Mouse (Mus musculus): Measurements from ENCODE around the gene Ndufaf8. TPM values are rescaled to one million over a fixed set of nuclear protein-coding genes. Genes with fewer than 3 reads are reported as not detected.

The Ndufaf8 gene
- polyA plus RNA-seq, 1 experiment from 2014 or later: 45.6 TPM

DNA sequence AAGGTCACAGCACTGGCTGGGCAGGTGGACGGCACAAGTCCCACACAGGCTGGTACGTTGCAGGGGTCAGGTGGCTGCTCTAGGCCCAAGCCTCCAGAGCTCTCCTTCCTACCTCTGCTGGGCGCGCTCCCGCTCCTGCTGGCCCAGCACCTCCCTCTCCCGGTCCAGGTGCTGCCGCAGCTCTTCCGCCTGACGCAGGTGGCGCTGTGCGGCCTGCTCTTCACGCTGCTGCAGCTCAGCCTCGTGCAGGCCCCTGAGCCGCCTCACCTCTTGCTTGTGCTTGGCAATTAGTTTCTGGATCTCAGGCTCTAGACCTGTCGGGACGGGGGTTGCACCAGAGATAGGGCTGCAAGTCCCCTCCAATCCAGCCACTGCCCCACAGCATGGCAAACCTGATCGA, 30.9 kb upstream of the Ndufaf8 start:
- H3K27me3 ChIP-seq: no peaks in the 10 kb centered on the region
- WGBS: 57% methylated on average over 17 of the region's 17 CpGs

DNA sequence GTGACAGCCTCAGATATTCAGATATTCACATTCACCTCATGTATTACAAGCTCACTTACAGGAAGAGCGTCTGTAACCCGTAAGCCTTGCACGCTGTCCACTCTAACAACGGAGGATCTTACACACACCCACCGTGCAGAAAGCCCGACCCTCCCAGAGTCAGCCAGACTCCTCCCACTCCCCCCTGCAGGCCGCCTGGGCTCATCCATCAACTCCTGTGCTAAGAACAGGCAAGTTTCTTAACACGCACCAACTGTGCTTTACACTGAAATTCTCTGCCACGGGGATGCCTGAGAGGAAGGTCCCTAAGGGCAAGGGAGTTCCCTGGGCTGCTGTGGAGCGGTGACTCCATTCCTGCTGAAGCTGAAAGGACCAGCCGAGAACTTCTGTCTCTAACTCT, 29.5 kb upstream of the Ndufaf8 start:
- H3K9ac ChIP-seq: no peak overlapping the region
- no peak for ATAC-seq (ENCODE audit: low read depth)
- H3K27me3 ChIP-seq: no peaks in the 10 kb centered on the region
- H3K9me3 ChIP-seq: no peaks in the 10 kb centered on the region
- no peak overlapping the region for H3K4me3 ChIP-seq
- H3K4me2 ChIP-seq: no peak overlapping the region
- H3K27ac ChIP-seq (replicated peaks): no peak overlapping the region
- peaks cover 8% of the 10 kb centered on the region for H3K4me1 ChIP-seq (replicated peaks)
- WGBS: 18% methylated on average over 11 of the region's 11 CpGs
- peaks cover 91% of the 10 kb centered on the region for H3K36me3 ChIP-seq

More for the DNA sequence above, 30.9 kb upstream of the Ndufaf8 start:
- peaks cover 93% of the 10 kb centered on the region for H3K36me3 ChIP-seq
- no peak for ATAC-seq (ENCODE audit: low read depth)
- H3K9me3 ChIP-seq: no peaks in the 10 kb centered on the region
- H3K4me2 ChIP-seq: no peak overlapping the region
- H3K9ac ChIP-seq: no peak overlapping the region
- H3K27ac ChIP-seq (replicated peaks): no peak overlapping the region
- H3K4me3 ChIP-seq: no peak overlapping the region
- H3K4me1 ChIP-seq (replicated peaks): peaks cover 8% of the 10 kb centered on the region

DNA sequence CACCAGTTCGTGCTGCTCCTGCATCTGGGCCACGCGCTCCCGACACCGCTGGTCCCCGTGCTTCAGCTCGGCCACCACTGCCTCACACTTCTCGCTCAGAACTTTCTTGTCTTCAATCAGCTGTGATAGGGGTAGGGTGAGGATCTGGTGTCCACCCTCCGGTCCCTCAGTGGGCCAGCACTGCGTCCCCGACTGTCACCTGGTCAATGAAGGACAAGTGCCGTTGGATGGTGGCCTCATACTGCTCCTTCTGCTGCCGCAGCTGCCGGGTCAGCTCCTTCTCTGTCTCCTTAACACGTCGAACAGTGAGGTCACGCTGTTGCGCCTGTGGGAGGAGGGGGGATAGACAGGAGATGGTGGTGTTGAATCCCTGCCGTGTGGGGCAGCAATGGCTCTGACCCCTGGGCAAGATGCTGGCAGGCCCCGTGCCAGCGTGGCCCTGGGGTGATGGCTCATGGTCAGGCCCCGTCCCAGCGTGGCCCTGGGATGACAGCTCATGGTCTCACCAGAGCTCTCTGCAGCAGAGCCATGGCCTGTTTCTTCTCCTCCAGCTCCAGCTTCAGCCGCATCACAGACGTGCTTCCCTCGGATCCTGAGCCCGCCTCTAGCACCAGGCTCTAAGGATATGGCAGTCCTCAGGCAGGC, 28.3 kb upstream of the Ndufaf8 start:
- no peak for ATAC-seq (ENCODE audit: low read depth)
- 83% methylated on average over 27 of the region's 27 CpGs for WGBS
- no peaks in the 10 kb centered on the region for H3K27me3 ChIP-seq
- peaks cover 17% of the 10 kb centered on the region for H3K4me1 ChIP-seq (replicated peaks)
- no peaks in the 10 kb centered on the region for H3K9me3 ChIP-seq
- H3K27ac ChIP-seq (replicated peaks): no peak overlapping the region
- H3K4me3 ChIP-seq: no peak overlapping the region
- no peak overlapping the region for H3K4me2 ChIP-seq
- no peak overlapping the region for H3K9ac ChIP-seq
- peaks cover 91% of the 10 kb centered on the region for H3K36me3 ChIP-seq

DNA sequence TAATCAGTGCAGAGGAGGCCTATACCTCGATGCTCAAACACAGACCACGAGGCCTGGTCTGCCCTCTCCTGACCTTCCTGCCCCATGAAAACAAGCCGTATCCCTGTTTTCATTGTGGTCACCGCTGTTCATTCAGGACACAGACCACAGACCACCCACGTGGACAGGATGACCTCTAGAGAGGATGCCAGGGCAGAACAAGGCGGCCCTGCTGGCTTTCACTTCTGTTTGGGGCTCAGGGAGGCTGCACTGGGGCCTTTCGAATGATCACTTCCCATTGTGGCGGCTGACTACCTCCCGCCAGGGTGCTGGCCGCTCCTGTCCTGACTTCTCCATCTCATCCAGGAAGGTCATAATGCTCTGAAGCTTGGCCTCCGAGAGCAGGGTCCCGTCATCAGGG, 27.7 kb upstream of the Ndufaf8 start:
- H3K36me3 ChIP-seq: peaks cover 93% of the 10 kb centered on the region
- no peaks in the 10 kb centered on the region for H3K9me3 ChIP-seq
- WGBS: 20% methylated on average over 12 of the region's 12 CpGs
- no peak overlapping the region for H3K9ac ChIP-seq
- H3K4me1 ChIP-seq (replicated peaks): peaks cover 20% of the 10 kb centered on the region
- no peaks in the 10 kb centered on the region for H3K27me3 ChIP-seq
- H3K4me2 ChIP-seq: no peak overlapping the region
- H3K4me3 ChIP-seq: no peak overlapping the region
- no peak for ATAC-seq (ENCODE audit: low read depth)
- H3K27ac ChIP-seq (replicated peaks): no peak overlapping the region

DNA sequence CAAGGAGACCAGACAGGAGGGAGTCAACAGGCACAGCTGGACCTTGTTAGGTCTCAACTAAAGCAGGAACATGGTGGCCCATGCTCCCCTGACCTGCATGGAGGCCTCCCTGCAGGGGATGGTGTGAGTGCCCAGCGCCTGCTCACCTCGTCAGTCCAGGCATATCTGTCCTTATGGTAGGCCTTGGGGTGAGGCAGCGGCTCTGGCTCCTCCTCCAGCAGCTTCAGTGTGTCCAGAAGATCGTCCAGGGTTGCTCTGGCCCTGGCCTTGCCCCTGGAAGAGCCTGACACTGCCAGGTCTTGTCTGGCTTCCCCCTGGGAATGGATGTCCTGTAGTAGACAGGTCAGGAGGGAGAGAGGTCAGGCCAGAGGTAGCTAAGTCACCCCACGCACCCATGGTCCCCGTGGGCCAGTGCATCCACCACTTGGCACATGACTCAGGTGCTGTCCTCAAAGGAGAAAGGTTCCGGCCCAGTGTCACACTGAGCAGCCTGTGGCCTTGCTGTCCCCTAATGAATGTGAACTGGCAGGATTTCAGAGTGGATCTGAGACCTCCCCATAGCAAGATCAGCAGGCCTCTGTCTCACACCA, 26.9 kb upstream of the Ndufaf8 start:
- WGBS: 88% methylated on average over 7 of the region's 7 CpGs
- no peak for ATAC-seq (ENCODE audit: low read depth)
- H3K4me1 ChIP-seq (replicated peaks): peaks cover 20% of the 10 kb centered on the region

DNA sequence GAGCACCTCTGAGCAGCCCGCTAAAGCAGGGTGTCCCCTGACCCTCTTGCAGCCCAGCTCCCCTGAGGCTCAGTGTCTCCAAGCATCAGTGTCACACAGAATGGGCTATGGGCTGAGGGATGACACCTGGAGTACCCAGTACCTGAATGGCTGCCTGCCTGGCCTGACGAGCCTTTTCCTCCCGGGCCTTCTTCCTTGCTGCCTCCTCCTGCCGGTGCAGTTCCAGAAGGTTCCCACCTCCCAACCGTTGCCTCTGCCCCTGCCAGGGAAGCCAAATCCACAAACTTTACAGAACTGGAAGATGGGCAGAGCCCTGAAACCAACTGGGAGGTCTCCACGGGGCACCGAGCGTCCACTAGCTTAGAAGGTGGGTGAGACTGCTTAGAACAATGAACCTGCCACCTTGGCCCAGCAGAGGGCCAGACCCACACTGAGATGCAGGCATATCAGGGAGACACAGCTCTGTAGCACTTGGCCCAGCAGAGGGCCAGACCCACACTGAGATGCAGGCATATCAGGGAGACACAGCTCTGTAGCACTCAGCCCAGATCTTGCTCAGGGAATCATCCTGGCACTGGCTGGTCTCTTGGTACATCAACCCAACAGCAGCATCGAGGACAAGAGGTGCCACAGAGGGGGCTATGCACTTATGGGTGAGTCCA, 25.6 kb upstream of the Ndufaf8 start:
- H3K9me3 ChIP-seq: no peaks in the 10 kb centered on the region
- ATAC-seq (ENCODE audit: low read depth): no peak
- no peak overlapping the region for H3K4me3 ChIP-seq
- peaks cover 20% of the 10 kb centered on the region for H3K4me1 ChIP-seq (replicated peaks)
- H3K4me2 ChIP-seq: no peak overlapping the region
- H3K27ac ChIP-seq (replicated peaks): no peak overlapping the region
- H3K9ac ChIP-seq: no peak overlapping the region
- WGBS: 93% methylated on average over 9 of the region's 9 CpGs
- H3K27me3 ChIP-seq: no peaks in the 10 kb centered on the region
- peaks cover 89% of the 10 kb centered on the region for H3K36me3 ChIP-seq

More for the DNA sequence above, 26.9 kb upstream of the Ndufaf8 start:
- Histone ChIP-seq H3K27ac (replicated peaks) (no peak overlapping the region), H3K36me3 (peaks cover 93% of the 10 kb centered on the region), H3K4me3 (no peak overlapping the region), H3K4me2 (no peak overlapping the region), H3K27me3 (no peaks in the 10 kb centered on the region), H3K9me3 (no peaks in the 10 kb centered on the region), H3K9ac (no peak overlapping the region)

DNA sequence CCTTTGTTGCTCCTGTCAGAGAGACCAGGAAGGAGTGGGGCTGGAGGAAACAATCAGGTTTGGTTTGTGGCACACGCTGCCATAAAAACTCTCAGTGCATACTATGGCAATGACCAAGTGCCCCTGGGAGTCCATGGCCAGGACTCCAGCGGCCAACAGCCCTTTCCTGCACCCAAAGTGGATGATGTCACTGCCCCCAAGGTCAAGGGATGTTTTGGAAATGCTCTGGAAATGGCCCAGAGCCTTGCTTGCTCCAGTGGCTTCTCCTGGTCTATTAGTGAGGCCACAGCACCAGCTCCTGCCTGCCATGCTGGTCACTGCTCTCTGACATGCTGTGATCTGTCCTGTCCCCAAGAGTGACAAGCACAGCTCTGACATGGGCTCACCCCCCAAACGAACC, 22.5 kb upstream of the Ndufaf8 start:
- no peak overlapping the region for H3K4me3 ChIP-seq
- WGBS: 83% methylated on average over 3 of the region's 3 CpGs
- H3K4me2 ChIP-seq: no peak overlapping the region
- H3K36me3 ChIP-seq: peaks cover 90% of the 10 kb centered on the region
- H3K9ac ChIP-seq: no peak overlapping the region
- no peaks in the 10 kb centered on the region for H3K27me3 ChIP-seq
- H3K4me1 ChIP-seq (replicated peaks): peaks cover 12% of the 10 kb centered on the region
- no peaks in the 10 kb centered on the region for H3K9me3 ChIP-seq
- no peak overlapping the region for H3K27ac ChIP-seq (replicated peaks)
- no peak for ATAC-seq (ENCODE audit: low read depth)

DNA sequence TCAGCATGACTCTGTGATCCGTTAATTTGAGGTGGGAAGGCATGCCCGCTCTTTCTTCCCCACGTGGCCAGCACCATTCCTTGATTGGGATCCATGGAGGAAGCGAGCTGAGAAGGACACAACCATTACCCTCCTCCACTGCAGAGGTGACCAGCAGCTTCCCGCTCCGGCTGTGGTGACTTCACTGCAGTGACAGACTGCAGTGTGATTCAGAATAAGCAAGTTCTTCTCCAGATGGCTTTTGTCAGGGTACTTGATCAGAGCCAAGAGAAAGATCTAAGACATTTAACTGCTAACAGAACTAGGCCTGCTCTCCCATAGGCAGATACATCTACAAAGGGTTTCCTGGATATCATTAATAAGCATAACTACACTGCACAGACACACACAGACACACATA, 18.4 kb upstream of the Ndufaf8 start:
- H3K9ac ChIP-seq: no peak overlapping the region
- H3K4me3 ChIP-seq: no peak overlapping the region
- no peaks in the 10 kb centered on the region for H3K9me3 ChIP-seq
- no peak for ATAC-seq (ENCODE audit: low read depth)
- peaks cover 8% of the 10 kb centered on the region for H3K4me1 ChIP-seq (replicated peaks)
- no peak overlapping the region for H3K27ac ChIP-seq (replicated peaks)
- WGBS: 88% methylated on average over 6 of the region's 6 CpGs
- H3K27me3 ChIP-seq: no peaks in the 10 kb centered on the region
- no peak overlapping the region for H3K4me2 ChIP-seq
- peaks cover 79% of the 10 kb centered on the region for H3K36me3 ChIP-seq

DNA sequence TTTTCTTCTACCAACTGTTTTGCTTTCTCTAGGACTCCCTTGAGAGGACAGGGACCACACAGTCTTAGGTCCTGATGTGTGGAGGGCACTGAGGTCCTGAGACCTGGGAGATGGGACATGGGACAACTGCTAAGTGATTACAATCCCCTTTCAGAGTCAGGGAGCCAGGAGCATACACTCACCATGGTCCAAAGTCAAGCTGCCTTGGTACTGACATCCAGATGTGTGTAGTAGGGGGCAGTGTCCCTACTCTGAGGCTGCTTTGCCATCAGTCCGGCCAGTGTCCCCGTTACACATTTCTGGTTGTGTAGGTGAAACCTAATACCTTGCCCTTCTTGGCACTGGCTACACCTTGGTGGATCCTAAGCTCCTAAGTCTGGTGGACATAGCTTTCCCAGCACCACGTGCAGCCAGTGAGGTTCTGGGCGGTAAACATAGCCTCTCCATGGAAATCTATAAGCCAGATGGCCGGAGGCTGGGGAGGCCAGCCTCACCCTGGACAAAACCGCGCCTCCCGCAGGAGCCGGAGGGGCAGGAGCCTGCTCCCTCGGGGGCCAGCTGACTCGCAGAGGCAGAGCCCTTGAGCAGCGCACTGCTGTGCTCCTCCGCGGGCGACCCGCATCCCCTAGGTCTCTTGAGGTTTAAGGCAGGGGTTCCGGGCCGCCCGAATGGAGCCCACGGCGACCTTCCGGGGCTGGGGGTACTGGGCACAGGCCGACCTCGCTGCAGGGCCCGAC, 12.7 kb upstream of the Ndufaf8 start:
- peak overlapping the region; percentile 98 for H3K9ac ChIP-seq
- H3K27me3 ChIP-seq: no peaks in the 10 kb centered on the region
- H3K4me2 ChIP-seq: peak overlapping the region; percentile 97
- 1% methylated on average over 25 of the region's 25 CpGs for WGBS
- peak overlapping the region; percentile 91 for H3K27ac ChIP-seq (replicated peaks)
- H3K36me3 ChIP-seq: peaks cover 36% of the 10 kb centered on the region
- H3K4me3 ChIP-seq: peak overlapping the region; percentile 92
- ATAC-seq (ENCODE audit: low read depth): peak; percentile 74
- H3K4me1 ChIP-seq (replicated peaks): peaks cover 20% of the 10 kb centered on the region
- H3K9me3 ChIP-seq: no peaks in the 10 kb centered on the region

DNA sequence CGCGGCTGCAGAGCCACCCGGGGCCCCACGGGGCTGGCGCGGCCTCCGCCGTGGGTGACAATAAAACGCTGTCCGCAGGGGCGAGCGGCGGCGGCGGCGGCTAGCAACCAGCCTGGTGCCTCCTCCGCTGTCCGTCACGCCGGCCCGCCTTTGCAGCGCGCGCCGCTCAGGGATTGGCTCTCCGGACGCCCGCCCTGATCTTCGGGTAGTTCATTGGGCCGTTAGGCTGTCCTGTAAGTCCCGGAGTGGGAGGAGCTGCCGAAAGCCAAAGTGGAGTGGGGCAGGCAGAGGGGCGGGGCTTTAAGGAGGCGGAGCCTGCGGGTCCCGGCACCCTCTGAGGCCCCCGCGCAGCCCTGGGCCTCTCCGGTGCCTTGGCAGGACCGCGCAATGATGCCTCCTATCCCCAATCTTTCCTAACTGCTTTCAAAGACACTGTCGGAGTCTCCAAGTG, 12.0 kb upstream of the Ndufaf8 start, which contains the start of gene Cep131:
Cep131 (minus strand) TSS at position 126 of the 451 bp plus-strand sequence.
- peak within 1 kb of the TSS; percentile 91 for H3K27ac ChIP-seq (replicated peaks)
- peak within 1 kb of the TSS; percentile 92 for H3K4me3 ChIP-seq
- no peaks in the 10 kb centered on the region for H3K27me3 ChIP-seq
- peaks cover 38% of the 10 kb centered on the region for H3K36me3 ChIP-seq
- WGBS: under 1% methylated on average over 42 of the region's 42 CpGs
- H3K4me1 ChIP-seq (replicated peaks): peaks cover 20% of the 10 kb centered on the region
- H3K9ac ChIP-seq: peak within 1 kb of the TSS; percentile 98
- peak within 1 kb of the TSS; percentile 97 for H3K4me2 ChIP-seq
- H3K9me3 ChIP-seq: no peaks in the 10 kb centered on the region
- ATAC-seq (ENCODE audit: low read depth): peak; percentile 99

DNA sequence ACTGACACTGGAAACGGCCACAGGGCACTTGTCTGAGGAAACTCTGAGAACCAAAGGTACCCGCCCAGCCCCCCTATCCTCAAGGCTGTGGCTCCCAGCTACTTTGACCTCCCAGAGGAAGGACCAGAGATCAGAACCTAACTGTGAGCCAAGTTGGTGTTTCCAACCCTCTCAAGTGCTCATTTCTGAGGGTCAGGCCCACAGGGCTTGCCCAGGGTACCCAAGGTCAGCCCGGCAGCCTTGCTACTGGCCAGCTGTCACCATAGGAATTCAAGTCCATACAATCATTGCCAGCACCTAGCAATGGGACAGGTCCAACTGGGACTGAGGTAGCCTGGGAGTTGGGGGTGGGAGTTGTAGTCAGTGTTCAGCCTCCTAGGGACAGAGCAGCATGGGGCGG, 8.1 kb upstream of the Ndufaf8 start:
- 95% methylated on average over 4 of the region's 4 CpGs for WGBS

More for the DNA sequence above, 8.1 kb upstream of the Ndufaf8 start:
- H3K9me3 ChIP-seq: no peaks in the 10 kb centered on the region
- no peak overlapping the region for H3K9ac ChIP-seq
- H3K27ac ChIP-seq (replicated peaks): no peak overlapping the region
- no peaks in the 10 kb centered on the region for H3K27me3 ChIP-seq
- no peak overlapping the region for H3K4me2 ChIP-seq
- peaks cover 54% of the 10 kb centered on the region for H3K36me3 ChIP-seq
- H3K4me3 ChIP-seq: no peak overlapping the region
- peaks cover 13% of the 10 kb centered on the region for H3K4me1 ChIP-seq (replicated peaks)
- ATAC-seq (ENCODE audit: low read depth): no peak

Measured in neural tube, embryonic 13.5 days (tissue).